Mouse (Mus musculus) neural tube, embryonic 14.5 days (tissue): ENCODE results near the gene Zfand5. TPM values are rescaled to one million over a fixed set of nuclear protein-coding genes. Genes with fewer than 3 reads are reported as not detected.
"Not testable (repeated sequence)": the region's sequence is repeated elsewhere in the genome, so short reads cannot be mapped to it uniquely, and the experiment has no call there.

Source experiments
- ATAC-seq: fragments of 200-750 bp; cut with Nextera tagmentation; 2 replicates; pipeline ENCODE4 v1.8.0; 2017; ENCODE audit warnings: low read depth, mild to moderate bottlenecking, moderate TSS enrichment, moderate library complexity
- H3K27ac ChIP-seq: fragments of 300-500 bp; sonication (generic); 2 replicates; pipeline ENCODE4 v1.5.1; 2014; ENCODE audit warnings: low read depth, mild to moderate bottlenecking, control low read depth, low read length, moderate library complexity, mixed read lengths
- H3K27me3 ChIP-seq: fragments of 300-500 bp; sonication (generic); 2 replicates; pipeline ENCODE4 v1.6.1; 2014; ENCODE audit warnings: low read length; ENCODE audit not compliant: control insufficient read depth, insufficient read depth
- H3K36me3 ChIP-seq: fragments of 300-500 bp; sonication (generic); 2 replicates; pipeline ENCODE4 v1.6.1; 2014; ENCODE audit warnings: low read length, mixed read lengths; ENCODE audit not compliant: control insufficient read depth, insufficient read depth
- H3K4me1 ChIP-seq: fragments of 300-500 bp; sonication (generic); 2 replicates; pipeline ENCODE4 v1.6.1; 2014; ENCODE audit warnings: low read length; ENCODE audit not compliant: control insufficient read depth, insufficient read depth
- H3K4me2 ChIP-seq: fragments of 300-500 bp; sonication (generic); 2 replicates; pipeline ENCODE4 v1.6.1; 2014; ENCODE audit warnings: mild to moderate bottlenecking, low read depth, low read length, control low read depth
- H3K4me3 ChIP-seq: fragments of 300-500 bp; sonication (generic); 2 replicates; pipeline ENCODE4 v1.5.1; 2014; ENCODE audit warnings: low read depth, low read length, control low read depth, mixed read lengths
- H3K9ac ChIP-seq: fragments of 300-500 bp; sonication (generic); replicated peaks from 2 replicates; pipeline ENCODE4 v1.6.1; 2014; ENCODE audit warnings: low read depth, mild to moderate bottlenecking, control low read depth, low read length, mixed read lengths
- H3K9me3 ChIP-seq: fragments of 300-500 bp; sonication (generic); 2 replicates; pipeline ENCODE4 v1.6.1; 2016; ENCODE audit warnings: low read length; ENCODE audit not compliant: control insufficient read depth
- WGBS: fragments of 180-500 bp; shearing (Covaris S2); extraction: QIAGEN DNeasy Blood & Tissue Kit; methylation state at CpG from one replicate; pipeline ENCODE4 v1.1.7; 2014; 5-methylcytosine and 5-hydroxymethylcytosine counted together
- polyA plus RNA-seq: library from polyadenylated mRNA; unstranded; fragments of >200 nt; fragmentation: Nextera tagmentation; extraction: Ambion mirVana; gene quantifications from 2 replicates; pipeline ENCODE4 v1.2.1, GENCODE M21; 2014

Gene Zfand5
- polyA plus RNA-seq = 202 and 218 TPM in 2 replicates

DNA sequence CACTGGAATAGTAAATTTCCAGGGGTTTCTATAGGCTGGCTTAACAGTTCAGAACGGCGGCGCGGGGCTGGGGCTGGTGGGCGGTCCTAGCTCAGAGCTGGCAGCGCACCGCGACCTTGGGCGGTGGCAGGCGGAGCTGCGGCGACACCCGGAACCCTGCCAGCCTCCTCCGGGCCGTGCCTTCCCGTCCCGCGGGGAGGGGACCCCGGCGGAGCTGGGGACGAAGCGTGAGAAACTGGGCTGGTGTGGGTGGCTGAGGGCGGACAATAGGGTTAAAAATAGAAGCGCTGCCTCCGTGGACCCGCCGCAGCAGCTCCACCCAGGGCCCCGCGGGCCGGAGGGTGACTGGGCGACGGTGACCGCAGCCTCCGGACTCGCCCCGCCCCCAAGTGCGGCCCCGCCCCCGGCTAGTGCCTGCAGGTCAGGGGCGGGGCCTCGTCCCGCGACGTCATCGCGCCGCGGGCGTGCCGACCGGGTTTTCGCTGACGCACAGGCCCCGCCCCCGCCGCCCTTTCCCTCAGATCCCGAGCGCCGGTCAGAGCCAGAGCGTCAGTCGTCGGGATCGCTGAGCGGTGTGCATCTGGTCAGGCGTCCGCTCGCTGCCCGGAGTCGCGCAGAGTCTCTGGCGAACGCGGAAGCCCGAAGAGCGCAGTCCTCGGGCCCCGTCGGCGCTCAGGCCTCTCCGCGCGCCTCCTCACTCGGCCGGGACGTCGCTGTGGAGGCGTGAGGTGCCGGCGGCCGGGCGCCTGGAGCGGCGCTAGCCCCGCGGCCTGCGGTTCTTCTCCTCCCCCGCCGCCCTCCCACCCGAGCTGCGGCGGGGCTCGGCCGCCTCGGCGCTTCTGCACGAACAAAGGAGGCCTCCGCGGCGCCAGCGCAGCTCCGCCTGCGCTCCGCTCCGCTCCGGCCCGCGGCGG lies at the start of gene Zfand5:
Gene Zfand5, plus strand, starts transcription at position 538 of the 914 bp plus-strand sequence.
- ATAC-seq = peak; percentile 96
- Histone ChIP-seq H3K4me3 (peak within 1 kb of the TSS; percentile 96), H3K9me3 (no peaks in the 10 kb centered on the region), H3K27ac (peak within 1 kb of the TSS; percentile 100), H3K4me2 (peak within 1 kb of the TSS; percentile 53), H3K36me3 (peaks cover 5% of the 10 kb centered on the region), H3K27me3 (no peaks in the 10 kb centered on the region; the same call in 1 of the 2 replicates), H3K4me1 (peaks cover 16% of the 10 kb centered on the region; the same call in 1 of the 2 replicates), H3K9ac (peak within 1 kb of the TSS; percentile 99)
- WGBS = under 1% methylated on average over 100 of the region's 118 CpGs

DNA sequence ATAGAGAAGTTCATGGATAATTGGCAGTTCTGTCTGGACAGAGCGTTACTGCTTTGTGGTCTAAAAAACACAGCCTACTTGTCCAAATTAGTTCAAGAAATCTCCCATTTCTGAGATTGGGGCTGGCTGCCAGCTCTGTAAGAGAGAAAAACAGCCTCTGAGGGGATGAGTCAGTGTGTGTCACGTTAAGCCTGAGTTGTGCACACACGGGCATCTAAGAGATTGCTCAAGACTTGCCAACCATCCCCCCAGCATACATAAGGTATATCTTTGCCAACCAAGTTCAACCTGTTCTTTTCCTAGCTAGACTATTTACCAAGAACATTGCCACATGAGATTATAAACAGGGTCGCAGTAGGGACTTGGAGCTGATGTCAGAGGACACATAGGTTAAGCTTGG lies 44.9 kb upstream of the Zfand5 start:
- 76% methylated on average over 4 of the region's 4 CpGs for WGBS
- Histone ChIP-seq H3K36me3 (no peaks in the 10 kb centered on the region), H3K27me3 (no peaks in the 10 kb centered on the region), H3K4me3 (no peak overlapping the region), H3K9ac (no peak overlapping the region), H3K27ac (no peak overlapping the region), H3K4me2 (no peak overlapping the region), H3K4me1 (no peaks in the 10 kb centered on the region), H3K9me3 (no peaks in the 10 kb centered on the region)
- no peak for ATAC-seq

GRCm38 (mm10) chr19:21227754-21228153 lies 44.3 kb upstream of the Zfand5 start:
- H3K9me3 ChIP-seq = no peaks in the 10 kb centered on the region
- H3K27me3 ChIP-seq = no peaks in the 10 kb centered on the region
- no peaks in the 10 kb centered on the region for H3K4me1 ChIP-seq
- H3K4me3 ChIP-seq = no peak overlapping the region
- no peak overlapping the region for H3K9ac ChIP-seq
- H3K36me3 ChIP-seq = no peaks in the 10 kb centered on the region
- H3K27ac ChIP-seq = no peak overlapping the region
- H3K4me2 ChIP-seq = no peak overlapping the region
- WGBS = 34% methylated on average over 2 of the region's 2 CpGs
- no peak for ATAC-seq

DNA sequence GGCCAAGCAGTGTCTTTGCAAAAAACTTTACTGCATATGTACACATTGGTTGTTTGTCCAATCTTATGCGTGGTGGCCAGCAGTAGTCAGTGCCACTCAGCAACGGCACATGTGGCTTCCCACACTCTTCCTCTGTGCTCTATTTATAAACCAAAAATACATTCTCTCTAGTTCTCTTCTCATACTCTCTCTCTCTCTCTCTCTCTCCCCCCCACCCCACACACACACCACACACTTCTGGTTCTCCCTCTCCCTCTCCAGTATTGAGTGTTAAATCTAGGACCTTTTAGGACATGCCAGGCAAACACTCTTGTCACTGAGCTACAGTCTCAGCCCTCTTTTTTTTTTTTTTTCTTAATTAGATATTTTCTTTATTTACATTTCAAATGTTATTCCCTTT lies 23.3 kb upstream of the Zfand5 start:
- not testable (repeated sequence) for H3K9ac ChIP-seq, H3K9me3 ChIP-seq, H3K36me3 ChIP-seq, H3K27ac ChIP-seq, H3K4me2 ChIP-seq, H3K4me1 ChIP-seq, H3K27me3 ChIP-seq, H3K4me3 ChIP-seq, ATAC-seq
- WGBS = 85% methylated on average over 2 of the region's 2 CpGs

DNA sequence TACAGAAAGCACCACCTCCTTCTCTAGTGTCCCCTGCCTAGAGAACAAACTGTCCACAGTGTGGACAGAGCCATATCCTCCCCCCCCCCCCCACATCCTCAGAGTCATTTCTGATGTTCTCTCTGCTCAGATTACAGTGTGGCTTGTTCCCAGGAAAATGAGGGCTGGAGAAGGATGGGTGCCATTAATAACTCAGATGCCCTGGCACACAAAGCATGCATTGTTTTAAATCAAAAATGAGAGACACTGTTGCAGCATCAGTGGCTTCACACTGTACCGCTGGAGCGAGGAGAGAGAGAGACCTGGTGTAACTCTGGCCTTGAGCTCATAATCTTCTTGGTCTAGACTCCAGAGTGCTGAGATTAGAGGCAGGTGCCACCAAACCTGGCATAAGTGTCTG lies 18.2 kb upstream of the Zfand5 start:
- WGBS = 75% methylated on average over 2 of the region's 2 CpGs
- Histone ChIP-seq H3K27me3 (no peaks in the 10 kb centered on the region), H3K9ac (no peak overlapping the region)

GRCm38 (mm10) chr19:21255920-21256319 lies 16.2 kb upstream of the Zfand5 start:
- Histone ChIP-seq H3K27me3 (no peaks in the 10 kb centered on the region), H3K4me3 (no peak overlapping the region), H3K36me3 (no peaks in the 10 kb centered on the region), H3K4me1 (no peaks in the 10 kb centered on the region), H3K9ac (no peak overlapping the region), H3K9me3 (no peaks in the 10 kb centered on the region), H3K4me2 (no peak overlapping the region), H3K27ac (no peak overlapping the region)
- 64% methylated on average over 3 of the region's 3 CpGs for WGBS
- ATAC-seq = peak; percentile 64

More for the DNA sequence above, 18.2 kb upstream of the Zfand5 start:
- no peak overlapping the region for H3K4me3 ChIP-seq
- no peaks in the 10 kb centered on the region for H3K9me3 ChIP-seq
- ATAC-seq = no peak
- H3K36me3 ChIP-seq = no peaks in the 10 kb centered on the region
- no peak overlapping the region for H3K27ac ChIP-seq
- no peaks in the 10 kb centered on the region for H3K4me1 ChIP-seq
- no peak overlapping the region for H3K4me2 ChIP-seq

GRCm38 (mm10) chr19:21259453-21259852 lies 12.6 kb upstream of the Zfand5 start:
- WGBS = 82% methylated on average over 2 of the region's 2 CpGs
- Histone ChIP-seq H3K4me1 (no peaks in the 10 kb centered on the region), H3K27ac (no peak overlapping the region), H3K27me3 (no peaks in the 10 kb centered on the region), H3K9ac (no peak overlapping the region), H3K9me3 (no peaks in the 10 kb centered on the region), H3K36me3 (no peaks in the 10 kb centered on the region), H3K4me2 (no peak overlapping the region), H3K4me3 (no peak overlapping the region)
- ATAC-seq = no peak

GRCm38 (mm10) chr19:21260280-21260679 lies 11.8 kb upstream of the Zfand5 start:
- Histone ChIP-seq H3K27ac (no peak overlapping the region), H3K4me2 (no peak overlapping the region), H3K4me3 (no peak overlapping the region), H3K9me3 (no peaks in the 10 kb centered on the region), H3K4me1 (no peaks in the 10 kb centered on the region), H3K9ac (no peak overlapping the region), H3K36me3 (no peaks in the 10 kb centered on the region), H3K27me3 (no peaks in the 10 kb centered on the region)
- no peak for ATAC-seq

- 21% methylated on average over 8 of the region's 8 CpGs for WGBS
- peak; percentile 0; the same call in 1 of the 2 replicates for ATAC-seq
Observed at GRCm38 (mm10) chr19:21271186-21271585, 892 bp upstream of the Zfand5 start.

More at GRCm38 (mm10) chr19:21271186-21271585, 892 bp upstream of the Zfand5 start:
- H3K9me3 ChIP-seq = no peaks in the 10 kb centered on the region
- H3K4me3 ChIP-seq = peak overlapping the region; percentile 96
- H3K4me1 ChIP-seq = peaks cover 9% of the 10 kb centered on the region; the same call in 1 of the 2 replicates
- no peaks in the 10 kb centered on the region for H3K36me3 ChIP-seq
- peak overlapping the region; percentile 53 for H3K4me2 ChIP-seq
- H3K27ac ChIP-seq = peak overlapping the region; percentile 100
- H3K9ac ChIP-seq = peak overlapping the region; percentile 99
- H3K27me3 ChIP-seq = no peaks in the 10 kb centered on the region; the same call in 1 of the 2 replicates
